Mouse (Mus musculus) liver, adult 2 months (tissue): ENCODE results near the gene Rcn1. TPM values are rescaled to one million over a fixed set of nuclear protein-coding genes. Genes with fewer than 3 reads are reported as not detected.

Experiments
- DNase-seq: peaks from one replicate; pipeline ENCODE4 v3.0.0-alpha.2; 2011; ENCODE audit warnings: low read depth, low spot score; ENCODE audit errors: extremely low read depth
- H3K27ac ChIP-seq: fragments of 200-500 bp; replicated peaks from 2 replicates; pipeline ENCODE4 v1.5.1; 2012; ENCODE audit warnings: low read depth, mild to moderate bottlenecking, control low read depth, inconsistent platforms, low read length; ENCODE audit not compliant: insufficient read depth
- H3K27me3 ChIP-seq: fragments of 200-500 bp; 2 replicates; pipeline ENCODE4 v1.6.1; 2012; ENCODE audit warnings: mild to moderate bottlenecking, moderate library complexity, low read length, inconsistent platforms; ENCODE audit not compliant: control insufficient read depth, insufficient read depth
- H3K36me3 ChIP-seq: fragments of 200-500 bp; 2 replicates; pipeline ENCODE4 v1.6.1; 2012; ENCODE audit warnings: low read length, inconsistent platforms; ENCODE audit not compliant: control insufficient read depth, insufficient read depth
- H3K4me1 ChIP-seq: fragments of 200-500 bp; 2 replicates; pipeline ENCODE4 v1.6.1; 2011; ENCODE audit warnings: low read length; ENCODE audit not compliant: control insufficient read depth, insufficient read depth
- H3K4me3 ChIP-seq: fragments of 200-500 bp; 2 replicates; pipeline ENCODE4 v1.5.1; 2011; ENCODE audit warnings: low read depth, mild to moderate bottlenecking, control low read depth, low read length, moderate library complexity; ENCODE audit not compliant: insufficient read depth
- H3K79me2 ChIP-seq: fragments of 200-500 bp; 2 replicates; pipeline ENCODE4 v1.6.1; 2012; ENCODE audit warnings: inconsistent platforms, mild to moderate bottlenecking, low read length, moderate library complexity; ENCODE audit not compliant: control insufficient read depth, insufficient read depth
- H3K9ac ChIP-seq: fragments of 200-500 bp; 2 replicates; pipeline ENCODE4 v1.6.1; 2012; ENCODE audit warnings: low read depth, mild to moderate bottlenecking, control low read depth, inconsistent platforms, low read length
- CTCF ChIP-seq: fragments of 200-500 bp; IDR thresholded peaks from 2 replicates; pipeline ENCODE4 v1.5.1; 2011; ENCODE audit warnings: low read depth, low read length, control low read depth
- POLR2A ChIP-seq: fragments of 200-500 bp; IDR thresholded peaks from 2 replicates; pipeline ENCODE4 v1.6.1; 2011; ENCODE audit warnings: low read length, control low read depth; ENCODE audit not compliant: insufficient read depth; ENCODE audit errors: extremely low read depth
- WGBS: fragments of 180-500 bp; shearing (Covaris S2); methylation state at CpG from one replicate; pipeline ENCODE4 v1.1.7; 2018; 5-methylcytosine and 5-hydroxymethylcytosine counted together
- polyA plus RNA-seq: library from polyadenylated mRNA; depleted of rRNA; stranded (reverse); fragments of >200 nt; gene quantifications from 2 replicates; pipeline ENCODE4 v1.2.3, GENCODE M21; 2012; rRNA removed
- total RNA-seq: library from RNA; depleted of rRNA; stranded (reverse); fragments of >200 nt; gene quantifications from 2 replicates; pipeline ENCODE4 v1.2.3, GENCODE M21; 2014; rRNA removed

Gene Rcn1
- total and polyA plus RNA-seq, 2 experiments = 1.5 to 8.8 TPM

DNA sequence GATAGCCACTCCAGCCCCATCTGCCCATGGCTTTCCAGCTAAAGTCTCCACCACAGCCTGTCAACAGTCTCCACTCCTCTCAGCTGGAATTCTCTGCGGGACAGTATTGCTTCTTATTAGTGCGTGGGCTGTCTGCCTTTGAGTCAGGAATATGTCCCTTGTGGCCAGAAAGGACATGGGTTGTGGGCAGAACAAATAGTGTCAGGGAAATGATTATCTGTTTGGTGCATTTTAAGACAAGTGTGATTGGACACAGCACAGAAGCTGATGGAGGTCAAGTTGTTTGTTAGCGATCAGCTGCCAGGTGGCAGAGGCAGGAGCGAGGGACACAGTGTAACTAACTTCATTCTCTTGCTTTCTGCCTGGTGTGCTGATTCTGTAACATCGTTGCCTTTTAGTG is 42.3 kb downstream of the Rcn1 start:
- 79% methylated on average over 5 of the region's 5 CpGs for WGBS
- H3K27me3 ChIP-seq = no peaks in the 10 kb centered on the region

DNA sequence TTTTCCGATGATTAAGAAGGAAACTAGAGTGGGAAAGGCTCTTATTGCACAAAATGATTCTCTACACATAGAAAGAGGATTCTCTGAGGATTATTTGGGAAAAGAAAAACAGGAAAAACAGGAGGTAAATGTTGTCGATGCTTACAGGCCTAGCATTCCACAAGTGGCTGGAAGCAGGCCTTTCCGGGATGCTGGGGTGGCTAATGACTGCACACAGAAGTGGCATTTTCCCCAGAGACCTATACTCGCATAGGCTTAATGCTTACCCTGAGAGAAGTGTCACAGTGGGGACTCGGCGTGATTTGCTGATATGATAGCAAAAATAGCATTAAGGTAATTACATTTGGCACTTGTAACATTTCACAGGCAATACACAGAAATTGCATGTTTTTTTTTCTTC is 50.2 kb downstream of the Rcn1 start:
- TF ChIP-seq CTCF (no peak), POLR2A (no peak)
- DNase-seq = no peak
- H3K79me2 ChIP-seq = no peaks in the 10 kb centered on the region
- H3K27me3 ChIP-seq = no peaks in the 10 kb centered on the region
- H3K9ac ChIP-seq = no peak overlapping the region
- WGBS = 89% methylated on average over 6 of the region's 6 CpGs
- H3K36me3 ChIP-seq = no peaks in the 10 kb centered on the region
- no peaks in the 10 kb centered on the region for H3K4me1 ChIP-seq
- no peak overlapping the region for H3K27ac ChIP-seq
- no peak overlapping the region for H3K4me3 ChIP-seq

More for the DNA sequence above, 42.3 kb downstream of the Rcn1 start:
- no peak for DNase-seq
- H3K4me3 ChIP-seq = no peak overlapping the region
- TF ChIP-seq POLR2A (no peak), CTCF (no peak)
- H3K27ac ChIP-seq = no peak overlapping the region
- no peaks in the 10 kb centered on the region for H3K36me3 ChIP-seq
- H3K4me1 ChIP-seq = no peaks in the 10 kb centered on the region
- no peaks in the 10 kb centered on the region for H3K79me2 ChIP-seq
- H3K9ac ChIP-seq = no peak overlapping the region

DNA sequence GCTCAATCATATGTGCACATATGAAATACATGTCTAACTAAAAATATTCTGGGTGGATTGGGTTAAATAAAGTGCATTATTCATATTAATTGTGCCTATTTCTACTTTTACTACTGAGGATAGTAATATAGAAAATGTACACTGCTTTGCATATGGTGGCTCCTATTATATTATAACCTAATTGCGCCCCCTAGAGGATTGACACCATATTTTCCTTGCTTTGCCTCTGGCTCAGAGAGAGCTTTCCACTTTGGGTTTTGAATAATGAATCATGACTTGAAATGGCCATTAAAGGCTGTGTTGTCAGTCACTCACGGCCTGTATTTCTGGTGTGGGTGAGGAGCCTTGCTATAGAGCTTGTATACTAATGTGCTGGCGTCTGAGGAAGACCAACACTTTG is 59.1 kb downstream of the Rcn1 start:
- WGBS = 66% methylated on average over 3 of the region's 3 CpGs
- no peak for DNase-seq
- no peaks in the 10 kb centered on the region for H3K79me2 ChIP-seq
- H3K9ac ChIP-seq = no peak overlapping the region
- H3K27ac ChIP-seq = no peak overlapping the region
- no peaks in the 10 kb centered on the region for H3K36me3 ChIP-seq
- H3K27me3 ChIP-seq = no peaks in the 10 kb centered on the region
- no peaks in the 10 kb centered on the region for H3K4me1 ChIP-seq
- no peak overlapping the region for H3K4me3 ChIP-seq
- TF ChIP-seq CTCF = no peak
- TF ChIP-seq POLR2A = no peak

DNA sequence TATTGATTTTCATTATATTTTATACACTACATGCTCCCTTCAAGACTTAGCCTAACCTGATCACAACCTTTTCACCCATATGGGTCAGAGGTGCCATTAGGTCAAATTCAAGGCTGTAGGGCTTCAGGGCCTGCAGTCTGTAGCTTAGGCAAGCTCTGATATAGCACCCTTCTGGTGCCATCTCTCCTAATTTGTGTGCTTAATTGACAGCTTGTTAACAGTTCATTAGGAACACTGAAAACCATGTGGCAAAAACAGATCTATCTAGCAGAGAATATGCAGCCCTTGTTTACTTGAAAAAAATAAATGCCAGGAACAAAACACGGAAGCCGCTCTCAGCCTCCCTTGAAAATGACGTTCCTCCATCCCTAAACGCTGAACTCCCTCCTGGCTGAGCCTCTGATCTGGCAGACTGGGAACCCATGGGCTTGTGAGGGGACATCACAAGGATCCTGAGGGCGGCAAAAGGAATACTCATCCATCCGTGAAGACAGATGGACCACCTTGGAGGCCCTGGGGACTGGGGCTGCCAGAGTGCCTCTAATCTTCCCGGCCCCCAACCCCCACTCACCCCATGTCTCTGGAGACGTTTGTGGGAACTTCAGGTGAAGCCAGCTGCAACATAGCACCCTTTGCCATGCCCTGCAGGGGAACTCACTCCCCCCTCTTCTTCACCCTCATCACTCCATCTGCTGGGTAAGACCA is 61.8 kb downstream of the Rcn1 start:
- DNase-seq = no peak
- 77% methylated on average over 8 of the region's 8 CpGs for WGBS
- TF ChIP-seq CTCF (no peak), POLR2A (no peak)
- Histone ChIP-seq H3K9ac (no peak overlapping the region), H3K4me1 (no peaks in the 10 kb centered on the region; the same call in 1 of the 2 replicates), H3K79me2 (no peaks in the 10 kb centered on the region), H3K4me3 (no peak overlapping the region), H3K27ac (no peak overlapping the region), H3K36me3 (no peaks in the 10 kb centered on the region), H3K27me3 (no peaks in the 10 kb centered on the region)

DNA sequence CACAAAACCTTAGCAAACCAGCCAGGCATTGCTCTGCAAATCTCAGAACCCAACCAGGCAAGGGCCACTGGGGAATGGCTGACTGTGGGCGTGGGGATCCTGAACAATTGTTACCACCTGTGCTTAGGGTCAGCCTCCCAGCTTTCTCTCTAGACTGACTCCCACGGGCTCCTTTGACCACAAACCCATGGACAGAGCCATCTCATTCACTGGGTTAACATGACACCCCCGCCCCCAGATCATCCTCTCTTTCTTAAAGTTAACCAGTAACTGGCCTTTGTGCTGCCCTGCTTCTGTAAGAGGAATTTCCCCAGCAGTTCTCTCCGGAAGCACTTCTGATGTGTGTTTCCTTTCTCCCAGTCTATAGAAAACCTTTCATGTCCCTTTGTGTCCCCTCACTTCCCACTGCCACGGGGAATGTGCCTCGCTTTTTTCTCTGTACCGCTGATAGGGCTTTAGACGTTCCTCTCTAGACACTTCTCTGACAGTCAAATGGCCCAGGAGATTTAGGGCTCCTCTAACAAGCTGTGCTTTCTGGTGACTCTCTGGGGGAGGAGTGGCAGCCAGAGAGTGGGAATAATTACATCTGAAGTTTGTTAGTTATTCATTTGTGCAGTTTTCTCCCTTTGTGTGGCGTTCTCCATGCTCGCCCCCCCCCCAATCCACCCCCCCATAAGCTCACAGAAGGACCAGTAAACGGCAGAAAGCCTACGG is 62.6 kb downstream of the Rcn1 start:
- DNase-seq = no peak
- Histone ChIP-seq H3K27me3 (no peaks in the 10 kb centered on the region), H3K27ac (no peak overlapping the region), H3K36me3 (no peaks in the 10 kb centered on the region), H3K9ac (no peak overlapping the region), H3K79me2 (no peaks in the 10 kb centered on the region), H3K4me1 (no peaks in the 10 kb centered on the region; the same call in 1 of the 2 replicates), H3K4me3 (no peak overlapping the region)
- WGBS = 52% methylated on average over 12 of the region's 12 CpGs
- TF ChIP-seq CTCF (no peak), POLR2A (no peak)

Other genes with a start within 250 kb of the Rcn1 start
- gene Them7, start 175.0 kb downstream of the Rcn1 start, total RNA-seq = 12.8 and 21.8 TPM in 2 replicates
- gene Them7, start 175.0 kb downstream of the Rcn1 start, polyA plus RNA-seq = 45.9 and 49.8 TPM in 2 replicates